Mouse (Mus musculus) CD4-positive, CD25-positive, alpha-beta regulatory T cell, adult 4 months (primary cell): Measurements from ENCODE around the gene Zcchc9. TPM values are rescaled to one million over a fixed set of nuclear protein-coding genes. Genes with fewer than 3 reads are reported as not detected.
A peak's percentile ranks its signal among the peaks of the same experiment; 100 is the strongest.

Experiments used
- ATAC-seq: one replicate; pipeline ENCODE4 v1.8.0; 2017
- polyA plus RNA-seq, 2 experiments: library from polyadenylated mRNA; unstranded; fragments of 100-300 nt; shearing (Covaris generic); gene quantifications; one replicate each; pipeline ENCODE4 v1.2.1; 2017

Zcchc9 gene
- polyA plus RNA-seq, 2 experiments from 2014 or later, result 45.5 to 57.4 TPM

- no peak for ATAC-seq
Measured at GRCm38 (mm10) chr13:91760302-91761050, 47.0 kb downstream of the Zcchc9 start.

GRCm38 (mm10) chr13:91759791-91760190 is 47.7 kb downstream of the Zcchc9 start:
- no peak for ATAC-seq

GRCm38 (mm10) chr13:91758316-91759048 is 49.0 kb downstream of the Zcchc9 start:
- peak; percentile 73 for ATAC-seq

GRCm38 (mm10) chr13:91756230-91756629 is 51.3 kb downstream of the Zcchc9 start:
- no peak for ATAC-seq

GRCm38 (mm10) chr13:91754762-91755161 is 52.7 kb downstream of the Zcchc9 start:
- no peak for ATAC-seq

- ATAC-seq, result no peak
Measured at GRCm38 (mm10) chr13:91753724-91754123, 53.8 kb downstream of the Zcchc9 start.

GRCm38 (mm10) chr13:91749981-91750380 is 57.5 kb downstream of the Zcchc9 start:
- ATAC-seq, result no peak

- ATAC-seq, result no peak
Measured at GRCm38 (mm10) chr13:91748401-91748800, 59.1 kb downstream of the Zcchc9 start.

Other genes starting within 250 kb of the Zcchc9 start
- not detected for gene Acot12, start 66.2 kb downstream of the Zcchc9 start, polyA plus RNA-seq
- gene Ckmt2, start 69.2 kb upstream of the Zcchc9 start, polyA plus RNA-seq, result not detected